Comparison of ENCODE assay signal across 8 mouse cellular contexts in genomic region chr7:92777108-92777973, GRCm38 (mm10). TPM values are rescaled to one million over a fixed set of nuclear protein-coding genes. Genes with fewer than 3 reads are reported as not detected.
DNase-seq lines count a peak whose midpoint lies in the region; ATAC-seq and TF ChIP-seq lines count a peak whose summit lies in the region.

No protein-coding gene starts in this region.

- H3K27me3 ChIP-seq in testis, adult 2 months (ENCODE audit: control insufficient read depth, insufficient read depth, low read length), result no peaks in the 10 kb centered on the region
- H3K27me3 ChIP-seq in forebrain, embryonic 13.5 days, result no peaks in the 10 kb centered on the region
- H3K27me3 ChIP-seq in heart, embryonic 16.5 days (ENCODE audit: control insufficient read depth, insufficient read depth, low read length), result no peaks in the 10 kb centered on the region
- no peaks in the 10 kb centered on the region for H3K27me3 ChIP-seq in liver, embryonic 12.5 days (replicated peaks)
- no peaks in the 10 kb centered on the region for H3K27me3 ChIP-seq in neural tube, embryonic 13.5 days

- no peak for TF ChIP-seq POLR2A in testis, adult 2 months (IDR thresholded peaks at IDR 0.05; ENCODE audit: control insufficient read depth, low read depth, low read length)

- ATAC-seq in forebrain, embryonic 13.5 days, result peak; percentile 68
- peak; percentile 28; the same call in 1 of the 2 replicates for ATAC-seq in heart, embryonic 16.5 days (replicated peaks; ENCODE audit: extremely low read depth, insufficient read depth, low FRiP score)
- no peak for ATAC-seq in liver, embryonic 12.5 days
- ATAC-seq in neural tube, embryonic 13.5 days (ENCODE audit: low read depth), result peak; percentile 49; the same call in 1 of the 2 replicates

- no peak for DNase-seq in testis, postnatal 14 days (ENCODE audit: low spot score)
- DNase-seq in kidney, postnatal 10 days, result peak; percentile 44
- no peak for DNase-seq in thymus, postnatal 25 days

- TF ChIP-seq CTCF in testis, adult 2 months (IDR thresholded peaks at IDR 0.05; ENCODE audit: control insufficient read depth, insufficient read depth, insufficient replicate concordance, low read depth, low read length), result no peak

- no peaks in the 10 kb centered on the region for H3K36me3 ChIP-seq in testis, adult 2 months (ENCODE audit: control insufficient read depth, insufficient read depth, low read length)
- no peaks in the 10 kb centered on the region for H3K36me3 ChIP-seq in forebrain, embryonic 13.5 days (ENCODE audit: poor library complexity, severe bottlenecking)
- H3K36me3 ChIP-seq in heart, embryonic 16.5 days (ENCODE audit: control insufficient read depth, insufficient read depth), result no peaks in the 10 kb centered on the region
- H3K36me3 ChIP-seq in liver, embryonic 12.5 days, result no peaks in the 10 kb centered on the region
- H3K36me3 ChIP-seq in neural tube, embryonic 13.5 days, result no peaks in the 10 kb centered on the region

- no peaks in the 10 kb centered on the region for H3K4me1 ChIP-seq in testis, adult 2 months (ENCODE audit: control insufficient read depth, insufficient read depth, low read length)
- peaks cover 26% of the 10 kb centered on the region for H3K4me1 ChIP-seq in forebrain, embryonic 13.5 days
- peaks cover 3% of the 10 kb centered on the region; the same call in 1 of the 2 replicates for H3K4me1 ChIP-seq in heart, embryonic 16.5 days (ENCODE audit: control insufficient read depth, insufficient read depth, low read length)
- H3K4me1 ChIP-seq in liver, embryonic 12.5 days, result 0 out of 2 replicates have a peak, but pooled peaks cover 5% of the 10 kb centered on the region
- H3K4me1 ChIP-seq in neural tube, embryonic 13.5 days (replicated peaks), result peaks cover 27% of the 10 kb centered on the region

- WGBS in forebrain, embryonic 13.5 days, result 16% methylated on average over 17 of the region's 17 CpGs
- WGBS in heart, embryonic 16.5 days, result 27% methylated on average over 17 of the region's 17 CpGs
- 42% methylated on average over 17 of the region's 17 CpGs for WGBS in liver, embryonic 12.5 days (ENCODE audit: insufficient replicate concordance)
- 56% methylated on average over 17 of the region's 17 CpGs for WGBS in neural tube, embryonic 13.5 days

- peak overlapping the region; percentile 56 for H3K9ac ChIP-seq in forebrain, embryonic 13.5 days
- peak overlapping the region; percentile 55 for H3K9ac ChIP-seq in heart, embryonic 16.5 days (ENCODE audit: low read length)
- no peak overlapping the region for H3K9ac ChIP-seq in liver, embryonic 12.5 days
- peak overlapping the region; percentile 36; the same call in 1 of the 2 replicates for H3K9ac ChIP-seq in neural tube, embryonic 13.5 days

- H3K4me2 ChIP-seq in forebrain, embryonic 13.5 days, result peak overlapping the region; percentile 55
- H3K4me2 ChIP-seq in heart, embryonic 16.5 days (ENCODE audit: low read depth, low read length), result peak overlapping the region; percentile 64
- peak overlapping the region; percentile 30; the same call in 1 of the 2 replicates for H3K4me2 ChIP-seq in liver, embryonic 12.5 days
- peak overlapping the region; percentile 44 for H3K4me2 ChIP-seq in neural tube, embryonic 13.5 days

- no peak overlapping the region; the same call in 1 of the 2 replicates for H3K4me3 ChIP-seq in testis, adult 2 months (ENCODE audit: control insufficient read depth, low read depth, low read length)
- H3K4me3 ChIP-seq in forebrain, embryonic 13.5 days, result peak overlapping the region; percentile 24
- H3K4me3 ChIP-seq in heart, embryonic 16.5 days (ENCODE audit: low read length), result peak overlapping the region; percentile 35
- no peak overlapping the region for H3K4me3 ChIP-seq in liver, embryonic 12.5 days
- H3K4me3 ChIP-seq in neural tube, embryonic 13.5 days, result peak overlapping the region; percentile 13

- H3K27ac ChIP-seq in testis, adult 2 months (ENCODE audit: control insufficient read depth, insufficient read depth, low read depth, low read length), result peak overlapping the region; percentile 42; the same call in 1 of the 2 replicates
- H3K27ac ChIP-seq in forebrain, embryonic 13.5 days, result peak overlapping the region; percentile 64
- H3K27ac ChIP-seq in heart, embryonic 16.5 days (ENCODE audit: low read length), result peak overlapping the region; percentile 40
- H3K27ac ChIP-seq in liver, embryonic 12.5 days, result no peak overlapping the region
- peak overlapping the region; percentile 80 for H3K27ac ChIP-seq in neural tube, embryonic 13.5 days (replicated peaks)

- H3K9me3 ChIP-seq in forebrain, embryonic 13.5 days (replicated peaks), result no peaks in the 10 kb centered on the region
- H3K9me3 ChIP-seq in heart, embryonic 16.5 days (replicated peaks; ENCODE audit: control insufficient read depth, low read length), result no peaks in the 10 kb centered on the region
- H3K9me3 ChIP-seq in liver, embryonic 12.5 days (replicated peaks), result no peaks in the 10 kb centered on the region
- H3K9me3 ChIP-seq in neural tube, embryonic 13.5 days, result no peaks in the 10 kb centered on the region

RNA-seq across cellular contexts. Expression of gene Rab30, which starts 35.9 kb away (rescaled TPM):
- polyA plus RNA-seq in testis, adult 2 months (2012; rRNA removed), result 0.63 and 1.3 TPM in 2 replicates
- polyA plus RNA-seq in forebrain, embryonic 13.5 days (2015; fragmentation: Nextera tagmentation; extraction: Ambion mirVana), result 19.8 and 21.4 TPM in 2 replicates
- 7.6 and 8.8 TPM in 2 replicates for polyA plus RNA-seq in heart, embryonic 16.5 days (2015; fragmentation: Nextera tagmentation; extraction: Ambion mirVana)
- 6.2 and 7.9 TPM in 2 replicates for polyA plus RNA-seq in liver, embryonic 12.5 days (2016; fragmentation: Nextera tagmentation; extraction: Ambion mirVana)
- 23.8 and 29.1 TPM in 2 replicates for polyA plus RNA-seq in neural tube, embryonic 13.5 days (2015; fragmentation: Nextera tagmentation; extraction: Ambion mirVana)

Comparison
In these comparisons a context has a peak if more than half of its experiments do, and no peak if none do; other contexts are left out.
1. H3K4me3 ChIP-seq: peak in forebrain, embryonic 13.5 days (single experiment), heart, embryonic 16.5 days (single experiment) and neural tube, embryonic 13.5 days (single experiment); none in testis, adult 2 months (single experiment) and liver, embryonic 12.5 days (single experiment).
2. Peak in every context shown above with its lines, with median percentiles within 50 percentile points of each other: H3K4me2 ChIP-seq.